Mouse (Mus musculus) heart, embryonic 16.5 days (tissue): Measurements from ENCODE around the gene Utrn. TPM values are rescaled to one million over a fixed set of nuclear protein-coding genes. Genes with fewer than 3 reads are reported as not detected.

Experiments
- ATAC-seq: fragments of 200-750 bp; cut with Nextera tagmentation; replicated peaks from 2 replicates; pipeline ENCODE4 v1.8.0; 2017; ENCODE audit warnings: moderate number of reproducible peaks; ENCODE audit not compliant: insufficient read depth, low FRiP score; ENCODE audit errors: extremely low read depth
- H3K27ac ChIP-seq: fragments of 300-500 bp; sonication (generic); 2 replicates; pipeline ENCODE4 v1.5.1; 2014; ENCODE audit warnings: mild to moderate bottlenecking, low read length, control low read depth, moderate library complexity
- H3K27me3 ChIP-seq: fragments of 300-500 bp; sonication (generic); 2 replicates; pipeline ENCODE4 v1.6.1; 2014; ENCODE audit warnings: low read length, mixed read lengths; ENCODE audit not compliant: control insufficient read depth, insufficient read depth
- H3K36me3 ChIP-seq: fragments of 300-500 bp; sonication (generic); 2 replicates; pipeline ENCODE4 v1.6.1; 2014; ENCODE audit not compliant: control insufficient read depth, insufficient read depth
- H3K4me1 ChIP-seq: fragments of 300-500 bp; sonication (generic); 2 replicates; pipeline ENCODE4 v1.6.1; 2014; ENCODE audit warnings: low read length, mixed read lengths; ENCODE audit not compliant: control insufficient read depth, insufficient read depth
- H3K4me2 ChIP-seq: fragments of 300-500 bp; sonication (generic); 2 replicates; pipeline ENCODE4 v1.6.1; 2014; ENCODE audit warnings: low read depth, mild to moderate bottlenecking, control low read depth, low read length
- H3K4me3 ChIP-seq: fragments of 300-500 bp; sonication (generic); 2 replicates; pipeline ENCODE4 v1.5.1; 2014; ENCODE audit warnings: mild to moderate bottlenecking, control low read depth, low read length
- H3K9ac ChIP-seq: fragments of 300-500 bp; sonication (generic); 2 replicates; pipeline ENCODE4 v1.6.1; 2014; ENCODE audit warnings: low read length, control low read depth
- H3K9me3 ChIP-seq: fragments of 300-500 bp; sonication (generic); replicated peaks from 2 replicates; pipeline ENCODE4 v1.6.1; 2016; ENCODE audit warnings: low read length; ENCODE audit not compliant: control insufficient read depth
- WGBS: fragments of 180-500 bp; shearing (Covaris S2); extraction: QIAGEN DNeasy Blood & Tissue Kit; methylation state at CpG from one replicate; pipeline ENCODE4 v1.1.7; 2014; 5-methylcytosine and 5-hydroxymethylcytosine counted together
- polyA plus RNA-seq: library from polyadenylated mRNA; unstranded; fragments of >200 nt; fragmentation: Nextera tagmentation; extraction: Ambion mirVana; gene quantifications from 2 replicates; pipeline ENCODE4 v1.2.1, GENCODE M21; 2015

The Utrn gene
- polyA plus RNA-seq, 1 experiment from 2014 or later: 65.7 TPM

- ATAC-seq: no peak
- Histone ChIP-seq H3K9ac (no peak overlapping the region), H3K4me3 (no peak overlapping the region), H3K9me3 (no peaks in the 10 kb centered on the region), H3K27me3 (no peaks in the 10 kb centered on the region), H3K36me3 (peaks cover 9% of the 10 kb centered on the region; the same call in 1 of the 2 replicates), H3K27ac (no peak overlapping the region), H3K4me2 (no peak overlapping the region), H3K4me1 (peaks cover 36% of the 10 kb centered on the region)
- WGBS: 84% methylated on average over 3 of the region's 3 CpGs
Observed at GRCm38 (mm10) chr10:12700576-12700975, 168.6 kb downstream of the Utrn start.

- Histone ChIP-seq H3K4me3 (no peak overlapping the region), H3K27me3 (no peaks in the 10 kb centered on the region), H3K9me3 (no peaks in the 10 kb centered on the region), H3K9ac (no peak overlapping the region), H3K27ac (no peak overlapping the region), H3K4me2 (no peak overlapping the region), H3K36me3 (peaks cover 14% of the 10 kb centered on the region; the same call in 1 of the 2 replicates), H3K4me1 (peaks cover 18% of the 10 kb centered on the region)
- 90% methylated on average over 3 of the region's 3 CpGs for WGBS
- no peak for ATAC-seq
Observed at GRCm38 (mm10) chr10:12697902-12698301, 171.3 kb downstream of the Utrn start.

- no peak overlapping the region for H3K4me3 ChIP-seq
- no peak overlapping the region for H3K4me2 ChIP-seq
- H3K9ac ChIP-seq: no peak overlapping the region
- no peaks in the 10 kb centered on the region for H3K27me3 ChIP-seq
- H3K4me1 ChIP-seq: peaks cover 10% of the 10 kb centered on the region
- H3K9me3 ChIP-seq: no peaks in the 10 kb centered on the region
- WGBS: 77% methylated on average over 6 of the region's 6 CpGs
- peaks cover 14% of the 10 kb centered on the region; the same call in 1 of the 2 replicates for H3K36me3 ChIP-seq
- no peak overlapping the region for H3K27ac ChIP-seq
- ATAC-seq: no peak
Observed at GRCm38 (mm10) chr10:12696704-12697103, 172.5 kb downstream of the Utrn start.

- Histone ChIP-seq H3K27me3 (no peaks in the 10 kb centered on the region), H3K9me3 (no peaks in the 10 kb centered on the region), H3K27ac (peak overlapping the region; percentile 88), H3K36me3 (peaks cover 12% of the 10 kb centered on the region; the same call in 1 of the 2 replicates), H3K4me2 (peak overlapping the region; percentile 28; the same call in 1 of the 2 replicates), H3K4me3 (no peak overlapping the region), H3K4me1 (0 out of 2 replicates have a peak, but pooled peaks cover 2% of the 10 kb centered on the region), H3K9ac (no peak overlapping the region)
- WGBS: 5% methylated on average over 6 of the region's 6 CpGs
- peak; percentile 91 for ATAC-seq
Observed at GRCm38 (mm10) chr10:12694774-12695173, 174.4 kb downstream of the Utrn start.

- no peak overlapping the region for H3K4me3 ChIP-seq
- WGBS: 19% methylated on average over 5 of the region's 5 CpGs
- H3K9ac ChIP-seq: no peak overlapping the region
- peaks cover 20% of the 10 kb centered on the region for H3K36me3 ChIP-seq
- no peak overlapping the region for H3K27ac ChIP-seq
- H3K27me3 ChIP-seq: no peaks in the 10 kb centered on the region
- no peak overlapping the region for H3K4me2 ChIP-seq
- H3K4me1 ChIP-seq: 0 out of 2 replicates have a peak, but pooled peaks cover 2% of the 10 kb centered on the region
- H3K9me3 ChIP-seq: no peaks in the 10 kb centered on the region
- ATAC-seq: no peak; the same call in 1 of the 2 replicates
Observed at GRCm38 (mm10) chr10:12690601-12691000, 178.6 kb downstream of the Utrn start.

DNA sequence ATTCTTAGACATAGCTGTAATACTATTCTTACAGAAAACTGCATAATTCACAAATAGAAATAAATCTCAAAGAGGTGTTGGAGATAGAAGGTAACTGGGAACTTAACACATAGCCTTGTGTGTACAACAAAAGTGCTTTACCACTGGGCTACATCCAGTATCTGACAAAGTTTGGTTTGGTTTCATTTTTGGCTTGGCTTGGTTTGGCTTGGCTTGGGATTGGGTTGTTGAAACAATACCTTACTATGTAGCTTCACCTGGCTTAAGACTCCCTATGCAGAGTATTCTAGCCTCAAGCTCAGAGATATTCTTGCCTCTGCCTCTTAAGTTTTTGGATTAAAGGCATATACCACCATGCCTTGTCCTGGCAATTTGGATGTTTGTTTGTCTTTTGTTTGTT, 183.5 kb downstream of the Utrn start:
- Histone ChIP-seq H3K27ac (no peak overlapping the region), H3K4me2 (no peak overlapping the region), H3K4me3 (no peak overlapping the region), H3K4me1 (no peaks in the 10 kb centered on the region), H3K27me3 (no peaks in the 10 kb centered on the region), H3K9me3 (no peaks in the 10 kb centered on the region), H3K36me3 (peaks cover 29% of the 10 kb centered on the region), H3K9ac (no peak overlapping the region)
- ATAC-seq: no peak

- H3K27ac ChIP-seq: no peak overlapping the region
- H3K36me3 ChIP-seq: peaks cover 37% of the 10 kb centered on the region
- no peak overlapping the region for H3K4me2 ChIP-seq
- H3K9ac ChIP-seq: no peak overlapping the region
- no peaks in the 10 kb centered on the region for H3K4me1 ChIP-seq
- no peak overlapping the region for H3K4me3 ChIP-seq
- 93% methylated on average over 3 of the region's 3 CpGs for WGBS
- ATAC-seq: no peak
- no peaks in the 10 kb centered on the region for H3K27me3 ChIP-seq
- H3K9me3 ChIP-seq: no peaks in the 10 kb centered on the region
Observed at GRCm38 (mm10) chr10:12684018-12684417, 185.1 kb downstream of the Utrn start.

DNA sequence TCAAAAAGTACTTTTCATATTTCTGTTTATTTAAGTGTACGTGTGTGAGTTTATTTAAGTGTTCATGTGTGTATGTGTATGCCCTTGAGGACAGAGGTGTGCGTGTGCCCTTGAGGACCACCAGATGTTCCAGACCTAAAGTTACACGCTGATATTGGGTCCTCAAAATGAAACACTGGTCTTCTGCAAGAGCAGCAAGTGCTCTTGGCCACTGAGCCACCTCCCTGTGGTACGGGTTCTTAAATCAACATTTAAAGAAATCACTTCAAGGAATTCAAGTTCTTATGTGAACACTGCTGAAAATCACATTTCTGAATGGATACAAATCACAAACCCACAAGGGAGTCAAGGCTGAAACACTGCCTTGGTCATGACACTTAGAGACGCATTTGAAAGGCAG, 195.9 kb downstream of the Utrn start:
- WGBS: 86% methylated on average over 5 of the region's 5 CpGs
- no peak for ATAC-seq
- peaks cover 34% of the 10 kb centered on the region for H3K36me3 ChIP-seq
- no peak overlapping the region for H3K27ac ChIP-seq
- no peaks in the 10 kb centered on the region for H3K9me3 ChIP-seq
- H3K27me3 ChIP-seq: no peaks in the 10 kb centered on the region
- no peak overlapping the region for H3K9ac ChIP-seq
- no peaks in the 10 kb centered on the region for H3K4me1 ChIP-seq
- H3K4me3 ChIP-seq: no peak overlapping the region
- no peak overlapping the region for H3K4me2 ChIP-seq

GRCm38 (mm10) chr10:12671608-12672007, 197.6 kb downstream of the Utrn start:
- Histone ChIP-seq H3K4me3 (no peak overlapping the region), H3K9me3 (no peaks in the 10 kb centered on the region)

More at GRCm38 (mm10) chr10:12671608-12672007, 197.6 kb downstream of the Utrn start:
- no peaks in the 10 kb centered on the region for H3K4me1 ChIP-seq
- no peak overlapping the region for H3K27ac ChIP-seq
- 95% methylated on average over 9 of the region's 9 CpGs for WGBS
- no peak for ATAC-seq
- H3K4me2 ChIP-seq: no peak overlapping the region
- H3K9ac ChIP-seq: no peak overlapping the region
- H3K27me3 ChIP-seq: no peaks in the 10 kb centered on the region
- peaks cover 35% of the 10 kb centered on the region for H3K36me3 ChIP-seq
